Mouse (Mus musculus) heart, adult 8-10 months (tissue): ENCODE results near the gene Tmem184b. TPM values are rescaled to one million over a fixed set of nuclear protein-coding genes. Genes with fewer than 3 reads are reported as not detected.

Experiments
- DNase-seq: peaks from one replicate; pipeline ENCODE4 v3.0.0; 2022; ENCODE audit warnings: low spot score
- total RNA-seq, 4 experiments: library from RNA; stranded (reverse); gene quantifications; 2 replicates each; pipeline ENCODE4 v1.2.4; 2022

Tmem184b gene
- total RNA-seq, 4 experiments from 2014 or later, result 34.6 to 46.1 (median 39.0) TPM

GRCm38 (mm10) chr15:79429994-79430393 is 26.6 kb upstream of the Tmem184b start:
- no peak for DNase-seq

GRCm38 (mm10) chr15:79429527-79429926 is 26.2 kb upstream of the Tmem184b start:
- DNase-seq, result no peak

- no peak for DNase-seq
Observed at GRCm38 (mm10) chr15:79428616-79429015, 25.2 kb upstream of the Tmem184b start.

- DNase-seq, result no peak
Observed at GRCm38 (mm10) chr15:79427516-79427915, 24.1 kb upstream of the Tmem184b start.

GRCm38 (mm10) chr15:79425516-79425915 is 22.1 kb upstream of the Tmem184b start:
- DNase-seq, result no peak

- DNase-seq, result no peak
Observed at GRCm38 (mm10) chr15:79424602-79425001, 21.2 kb upstream of the Tmem184b start.

GRCm38 (mm10) chr15:79422715-79423243 is 19.4 kb upstream of the Tmem184b start:
- no peak for DNase-seq

- DNase-seq, result no peak
Observed at GRCm38 (mm10) chr15:79418677-79419076, 15.3 kb upstream of the Tmem184b start.

GRCm38 (mm10) chr15:79418265-79418664 is 14.9 kb upstream of the Tmem184b start:
- DNase-seq, result no peak

GRCm38 (mm10) chr15:79417379-79417778 is 14.0 kb upstream of the Tmem184b start:
- no peak for DNase-seq

- no peak for DNase-seq
Observed at GRCm38 (mm10) chr15:79416460-79417085, 13.2 kb upstream of the Tmem184b start.

GRCm38 (mm10) chr15:79414513-79414912 is 11.1 kb upstream of the Tmem184b start:
- DNase-seq, result no peak

GRCm38 (mm10) chr15:79413802-79414201 is 10.4 kb upstream of the Tmem184b start:
- no peak for DNase-seq

- no peak for DNase-seq
Observed at GRCm38 (mm10) chr15:79413201-79413600, 9.8 kb upstream of the Tmem184b start.

- no peak for DNase-seq
Observed at GRCm38 (mm10) chr15:79411363-79412065, 8.1 kb upstream of the Tmem184b start.

GRCm38 (mm10) chr15:79409077-79409573 is 5.8 kb upstream of the Tmem184b start:
- no peak for DNase-seq

GRCm38 (mm10) chr15:79406564-79406963 is 3.2 kb upstream of the Tmem184b start:
- DNase-seq, result no peak

- no peak for DNase-seq
Observed at GRCm38 (mm10) chr15:79404277-79404676, 908 bp upstream of the Tmem184b start.

- DNase-seq, result no peak
Observed at GRCm38 (mm10) chr15:79403763-79404210, 418 bp upstream of the Tmem184b start.

- DNase-seq, result no peak
Observed at GRCm38 (mm10) chr15:79402176-79402575, 1.2 kb downstream of the Tmem184b start.

- DNase-seq, result no peak
Observed at GRCm38 (mm10) chr15:79400975-79401365, 2.4 kb downstream of the Tmem184b start.

- DNase-seq, result no peak
Observed at GRCm38 (mm10) chr15:79400134-79400974, 3.0 kb downstream of the Tmem184b start.
